Mouse (Mus musculus): ENCODE measurements at regions not wholly inside any gene's neighbourhood (a gene's known extent, or its start where the extent isn't known, plus 50 kb on each side); places are given as distances from the start of the nearest gene placed in this dataset.

DNA sequence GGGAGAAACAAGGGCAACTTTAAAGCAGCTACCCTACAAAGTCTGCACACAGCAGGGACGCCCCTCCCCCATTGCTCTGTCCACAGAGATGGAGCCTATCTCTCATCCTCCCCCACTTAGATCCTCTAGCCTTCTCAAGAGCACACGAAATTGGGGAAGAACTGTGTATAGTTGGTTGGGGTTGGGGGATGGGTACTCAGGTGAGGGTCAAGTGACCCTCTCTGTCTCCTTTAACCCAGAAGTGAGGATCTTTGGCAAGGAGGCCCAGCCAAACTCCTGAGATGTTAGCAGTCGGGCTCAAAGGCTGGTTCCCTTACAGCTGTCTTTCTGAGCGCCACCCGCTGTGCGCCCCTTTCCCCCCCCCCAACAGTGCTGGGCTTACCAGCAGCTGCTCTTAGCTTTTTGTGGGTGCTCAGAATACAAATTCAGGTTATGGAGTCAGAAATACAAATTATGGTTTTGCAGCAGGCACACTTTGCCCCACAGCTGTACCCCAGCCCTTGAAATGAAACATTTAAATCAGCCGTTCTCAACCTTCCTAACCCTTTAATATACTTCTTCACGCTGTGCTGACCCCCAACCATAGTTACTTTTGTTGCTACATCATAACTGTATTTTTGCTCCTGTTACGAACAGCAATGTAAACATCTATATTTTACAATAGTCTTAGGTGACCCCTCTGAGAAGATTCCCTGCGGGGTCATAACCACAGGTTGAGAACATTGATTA lies 50.1 kb upstream of the Smndc1 start:
- no peak for TF ChIP-seq USF2 (IDR thresholded peaks at IDR 0.05; ENCODE audit: borderline replicate concordance in 1 of 2, insufficient read depth in 1 of 2, low read depth in 1 of 2, low read length in 2 of 2)
- TF ChIP-seq MYC (IDR thresholded peaks at IDR 0.05; ENCODE audit: low read depth, low read length): no peak
- TF ChIP-seq MAX (IDR thresholded peaks at IDR 0.05; ENCODE audit: low read length): no peak
- TF ChIP-seq MYB (IDR thresholded peaks at IDR 0.05; ENCODE audit: low read depth, low read length): no peak
- TF ChIP-seq ZMIZ1 (IDR thresholded peaks at IDR 0.05; ENCODE audit: low read depth, low read length): no peak
- no peak for TF ChIP-seq KAT2A (conservative IDR thresholded peaks at IDR 0.05; ENCODE audit: low read depth, low read length)
- TF ChIP-seq BHLHE40 (IDR thresholded peaks at IDR 0.05; ENCODE audit: borderline replicate concordance, low read depth, low read length): no peak
- TF ChIP-seq ETS1 (IDR thresholded peaks at IDR 0.05; ENCODE audit: low read depth, low read length): no peak
- no peak for TF ChIP-seq ZNF384 (IDR thresholded peaks at IDR 0.05; ENCODE audit: low read depth, low read length)
- no peak for TF ChIP-seq HCFC1 (IDR thresholded peaks at IDR 0.05; ENCODE audit: low read depth, low read length)
- Histone ChIP-seq H3K27me3 (ENCODE audit: control insufficient read depth in 1 of 2, insufficient read depth in 2 of 2, low read length in 2 of 2) (peaks cover 14 to 19% of the 10 kb centered on the region in 2 experiments), H3K36me3 (ENCODE audit: control insufficient read depth in 1 of 2, insufficient read depth in 2 of 2, low read length in 2 of 2) (no peaks in the 10 kb centered on the region), H3K4me1 (ENCODE audit: control insufficient read depth in 1 of 2, insufficient read depth in 2 of 2, low read length in 2 of 2) (no peaks in the 10 kb centered on the region), H3K4me3 (ENCODE audit: control insufficient read depth in 1 of 2, insufficient read depth in 1 of 2, low read depth in 2 of 2, low read length in 2 of 2) (no peak overlapping the region), H3K9ac (ENCODE audit: control insufficient read depth, low read depth, low read length, poor library complexity, severe bottlenecking) (no peak overlapping the region), H3K27ac (ENCODE audit: control insufficient read depth, low read depth, low read length) (no peak overlapping the region), H3K9me3 (replicated peaks; ENCODE audit: insufficient read depth, low read length) (no peaks in the 10 kb centered on the region), H3K79me2 (ENCODE audit: control insufficient read depth, insufficient read depth, low read length, poor library complexity) (no peaks in the 10 kb centered on the region)
- DNase-seq (ENCODE audit: low read depth, low spot score): no peak
